Mouse (Mus musculus): ENCODE results near the gene Calr. TPM values are rescaled to one million over a fixed set of nuclear protein-coding genes. Genes with fewer than 3 reads are reported as not detected.

Gene Calr
- total RNA-seq, 1 experiment: 1,121 TPM

DNA sequence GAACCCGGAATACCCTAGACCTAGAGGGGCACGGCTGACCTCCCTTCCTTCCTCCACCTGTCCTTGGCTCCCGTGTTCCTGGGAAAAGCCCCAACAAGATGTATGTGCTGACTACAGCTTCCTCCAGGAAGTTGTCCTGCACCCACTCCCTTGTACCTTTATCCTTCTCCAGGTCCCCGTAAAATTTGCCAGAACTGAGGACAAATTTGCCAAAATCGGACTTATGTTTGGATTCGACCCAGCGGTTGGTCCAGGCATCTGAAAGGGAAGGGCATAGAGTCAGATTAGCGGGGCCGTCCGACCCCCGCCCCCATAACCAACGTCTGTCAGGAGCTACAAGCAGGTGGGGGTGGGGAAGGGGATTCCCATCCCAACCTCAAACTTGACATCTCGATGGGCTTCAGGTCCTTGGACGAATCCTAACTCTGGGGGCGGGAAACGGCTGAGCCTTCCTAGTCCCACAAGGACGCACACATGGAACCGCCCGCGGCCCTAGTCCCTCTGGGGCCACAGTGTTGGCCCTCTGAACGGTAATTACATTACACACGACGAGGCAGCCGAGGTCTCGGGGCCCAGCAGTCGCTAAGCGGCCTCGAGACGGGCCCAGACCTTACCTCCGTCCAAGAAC lies 526 bp downstream of the Calr start:
- Histone ChIP-seq H3K4me1 (ENCODE audit: control insufficient read depth in 2 of 2, insufficient read depth in 2 of 2, low read length in 2 of 2, poor library complexity in 1 of 2) (peaks cover 6 to 13% of the 10 kb centered on the region in 2 experiments; a peak in 2 of 4 replicates), H3K9me3 (ENCODE audit: control insufficient read depth, insufficient read depth, low read depth, low read length) (no peaks in the 10 kb centered on the region), H3K4me3 (ENCODE audit: insufficient read depth in 1 of 2, low read depth in 1 of 2, low read length in 2 of 2, poor library complexity in 1 of 2, severe bottlenecking in 1 of 2) (peak overlapping the region; percentile 77 to 83), H3K27ac (ENCODE audit: insufficient read depth, low read depth, low read length, poor library complexity, severe bottlenecking) (peak overlapping the region; percentile 25), H3K9ac (ENCODE audit: insufficient read depth, low read depth, low read length, poor library complexity, severe bottlenecking) (peak overlapping the region; percentile 88), H3K36me3 (ENCODE audit: control insufficient read depth, insufficient read depth, low read length, poor library complexity, severe bottlenecking) (peaks cover 36% of the 10 kb centered on the region)
- in situ Hi-C loops (cut with MboI; ENCODE audit: low sequenced_read_pairs in 2 of 2, unreplicated experiment in 2 of 2): no loop called here
- TF ChIP-seq CHD2 (IDR thresholded peaks at IDR 0.05; ENCODE audit: low read depth, low read length): no peak
- TF ChIP-seq ZC3H11A (IDR thresholded peaks at IDR 0.05; ENCODE audit: borderline replicate concordance, low read depth, low read length): no peak
- no peak for TF ChIP-seq ZNF384 (IDR thresholded peaks at IDR 0.05; ENCODE audit: low read depth, low read length)
- no peak for TF ChIP-seq HCFC1 (IDR thresholded peaks at IDR 0.05; ENCODE audit: borderline replicate concordance, insufficient read depth, low read length)
- TF ChIP-seq MAFK (IDR thresholded peaks at IDR 0.05; ENCODE audit: insufficient read depth, low read depth, low read length): no peak
- no peak for DNase-seq (ENCODE audit: low read depth, low spot score)

GRCm38 (mm10) chr8:84845355-84846093 lies 1.2 kb downstream of the Calr start:
- Histone ChIP-seq H3K4me1 (ENCODE audit: control insufficient read depth in 2 of 2, insufficient read depth in 2 of 2, low read length in 2 of 2, poor library complexity in 1 of 2) (peaks cover 6 to 13% of the 10 kb centered on the region in 2 experiments; a peak in 2 of 4 replicates), H3K9me3 (ENCODE audit: control insufficient read depth, insufficient read depth, low read depth, low read length) (no peaks in the 10 kb centered on the region), H3K4me3 (ENCODE audit: insufficient read depth in 1 of 2, low read depth in 1 of 2, low read length in 2 of 2, poor library complexity in 1 of 2, severe bottlenecking in 1 of 2) (peak overlapping the region; percentile 77 to 83), H3K27ac (ENCODE audit: insufficient read depth, low read depth, low read length, poor library complexity, severe bottlenecking) (no peak overlapping the region; the same call in 1 of the 2 replicates), H3K9ac (ENCODE audit: insufficient read depth, low read depth, low read length, poor library complexity, severe bottlenecking) (peak overlapping the region; percentile 88), H3K36me3 (ENCODE audit: control insufficient read depth, insufficient read depth, low read length, poor library complexity, severe bottlenecking) (peaks cover 36% of the 10 kb centered on the region)
- DNase-seq (ENCODE audit: low read depth, low spot score): no peak
- TF ChIP-seq ZC3H11A (IDR thresholded peaks at IDR 0.05; ENCODE audit: borderline replicate concordance, low read depth, low read length): no peak
- TF ChIP-seq CHD2 (IDR thresholded peaks at IDR 0.05; ENCODE audit: low read depth, low read length): no peak
- TF ChIP-seq ZNF384 (IDR thresholded peaks at IDR 0.05; ENCODE audit: low read depth, low read length): no peak
- TF ChIP-seq MAFK (IDR thresholded peaks at IDR 0.05; ENCODE audit: insufficient read depth, low read depth, low read length): no peak
- TF ChIP-seq HCFC1 (IDR thresholded peaks at IDR 0.05; ENCODE audit: borderline replicate concordance, insufficient read depth, low read length): no peak
- in situ Hi-C loops (cut with MboI; ENCODE audit: low sequenced_read_pairs in 2 of 2, unreplicated experiment in 2 of 2): no loop called here

DNA sequence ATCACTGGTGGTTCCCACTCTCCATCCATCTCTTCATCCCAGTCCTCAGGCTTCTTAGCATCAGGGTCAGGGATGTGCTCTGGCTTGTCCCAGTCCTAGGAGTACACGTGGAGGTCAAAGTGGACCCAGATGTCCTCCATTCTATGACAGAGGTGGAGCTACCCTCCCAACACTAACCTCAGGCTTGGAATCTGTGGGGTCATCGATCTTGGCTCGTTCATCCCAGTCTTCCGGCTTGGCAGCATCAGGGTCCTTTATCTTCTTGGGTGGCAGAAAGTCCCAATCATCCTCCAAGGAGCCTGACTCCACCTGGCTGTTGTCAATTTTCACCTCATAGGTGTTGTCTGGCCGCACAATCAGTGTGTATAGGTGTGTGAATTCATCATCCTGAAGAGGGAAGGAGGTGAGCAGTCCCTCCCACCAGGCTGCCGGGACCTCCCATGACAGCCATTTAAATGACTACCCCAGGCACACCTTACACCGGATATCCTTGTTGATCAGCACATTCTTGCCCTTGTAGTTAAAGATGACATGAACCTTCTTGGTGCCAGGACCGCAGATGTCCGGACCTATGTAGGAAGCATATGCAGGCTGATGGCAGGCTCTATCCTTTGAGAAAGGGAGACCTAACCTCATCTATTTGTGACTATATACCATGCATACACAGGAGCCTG lies 2.2 kb downstream of the Calr start:
- DNase-seq (ENCODE audit: low read depth, low spot score): no peak
- TF ChIP-seq ZNF384 (IDR thresholded peaks at IDR 0.05; ENCODE audit: low read depth, low read length) (no peak), MAFK (IDR thresholded peaks at IDR 0.05; ENCODE audit: insufficient read depth, low read depth, low read length) (no peak), CHD2 (IDR thresholded peaks at IDR 0.05; ENCODE audit: low read depth, low read length) (no peak), HCFC1 (IDR thresholded peaks at IDR 0.05; ENCODE audit: borderline replicate concordance, insufficient read depth, low read length) (no peak), ZC3H11A (IDR thresholded peaks at IDR 0.05; ENCODE audit: borderline replicate concordance, low read depth, low read length) (no peak)
- peaks cover 6 to 15% of the 10 kb centered on the region in 2 experiments; a peak in 3 of 4 replicates for H3K4me1 ChIP-seq (ENCODE audit: control insufficient read depth in 2 of 2, insufficient read depth in 2 of 2, low read length in 2 of 2, poor library complexity in 1 of 2)
- no peak overlapping the region; the same call in 1 of the 2 replicates for H3K27ac ChIP-seq (ENCODE audit: insufficient read depth, low read depth, low read length, poor library complexity, severe bottlenecking)
- in situ Hi-C loops (cut with MboI; ENCODE audit: low sequenced_read_pairs in 2 of 2, unreplicated experiment in 2 of 2): no loop called here
- peak overlapping the region; percentile 22; the same call in 1 of the 2 replicates for H3K9ac ChIP-seq (ENCODE audit: insufficient read depth, low read depth, low read length, poor library complexity, severe bottlenecking)
- peaks cover 36% of the 10 kb centered on the region for H3K36me3 ChIP-seq (ENCODE audit: control insufficient read depth, insufficient read depth, low read length, poor library complexity, severe bottlenecking)
- H3K4me3 ChIP-seq (ENCODE audit: insufficient read depth in 1 of 2, low read depth in 1 of 2, low read length in 2 of 2, poor library complexity in 1 of 2, severe bottlenecking in 1 of 2): peak overlapping the region; percentile 77 to 83; a peak in 2 of 4 replicates
- H3K9me3 ChIP-seq (ENCODE audit: control insufficient read depth, insufficient read depth, low read depth, low read length): no peaks in the 10 kb centered on the region

GRCm38 (mm10) chr8:84841514-84841913 lies 5.2 kb downstream of the Calr start:
- in situ Hi-C loops (cut with MboI; ENCODE audit: low sequenced_read_pairs in 2 of 2, unreplicated experiment in 2 of 2): no loop called here
- H3K36me3 ChIP-seq (ENCODE audit: control insufficient read depth, insufficient read depth, low read length, poor library complexity, severe bottlenecking): peaks cover 56% of the 10 kb centered on the region
- no peaks in the 10 kb centered on the region for H3K9me3 ChIP-seq (ENCODE audit: control insufficient read depth, insufficient read depth, low read depth, low read length)
- peaks cover 0 to 19% of the 10 kb centered on the region in 2 experiments; a peak in 3 of 4 replicates for H3K4me1 ChIP-seq (ENCODE audit: control insufficient read depth in 2 of 2, insufficient read depth in 2 of 2, low read length in 2 of 2, poor library complexity in 1 of 2)
- DNase-seq (ENCODE audit: low read depth, low spot score): no peak
- no peak overlapping the region for H3K9ac ChIP-seq (ENCODE audit: insufficient read depth, low read depth, low read length, poor library complexity, severe bottlenecking)
- TF ChIP-seq ZC3H11A (IDR thresholded peaks at IDR 0.05; ENCODE audit: borderline replicate concordance, low read depth, low read length) (no peak), MAFK (IDR thresholded peaks at IDR 0.05; ENCODE audit: insufficient read depth, low read depth, low read length) (no peak), HCFC1 (IDR thresholded peaks at IDR 0.05; ENCODE audit: borderline replicate concordance, insufficient read depth, low read length) (no peak), ZNF384 (IDR thresholded peaks at IDR 0.05; ENCODE audit: low read depth, low read length) (no peak), CHD2 (IDR thresholded peaks at IDR 0.05; ENCODE audit: low read depth, low read length) (no peak; the same call in 1 of the 2 replicates)
- no peak overlapping the region for H3K4me3 ChIP-seq (ENCODE audit: insufficient read depth in 1 of 2, low read depth in 1 of 2, low read length in 2 of 2, poor library complexity in 1 of 2, severe bottlenecking in 1 of 2)
- H3K27ac ChIP-seq (ENCODE audit: insufficient read depth, low read depth, low read length, poor library complexity, severe bottlenecking): no peak overlapping the region

Measured in ES-E14 (cell line).